Mouse (Mus musculus) stomach, embryonic 15.5 days (tissue): ENCODE measurements around the gene Rimbp3. TPM values are rescaled to one million over a fixed set of nuclear protein-coding genes. Genes with fewer than 3 reads are reported as not detected.
A peak's percentile ranks its signal among the peaks of the same experiment; 100 is the strongest.

Experiments
- ATAC-seq: fragments of 200-750 bp; cut with Nextera tagmentation; 2 replicates; pipeline ENCODE4 v1.8.0; 2017; ENCODE audit warnings: low read depth, moderate number of reproducible peaks, moderate TSS enrichment; ENCODE audit not compliant: insufficient read depth, low FRiP score
- H3K27ac ChIP-seq: fragments of 300-500 bp; sonication (generic); 2 replicates; pipeline ENCODE4 v1.5.1; 2015; ENCODE audit warnings: mild to moderate bottlenecking, inconsistent platforms
- H3K27me3 ChIP-seq: fragments of 300-500 bp; sonication (generic); replicated peaks from 2 replicates; pipeline ENCODE4 v1.6.1; 2015; ENCODE audit warnings: inconsistent platforms
- H3K36me3 ChIP-seq: fragments of 300-500 bp; sonication (generic); 2 replicates; pipeline ENCODE4 v1.6.1; 2015; ENCODE audit warnings: inconsistent platforms
- H3K4me1 ChIP-seq: fragments of 300-500 bp; sonication (generic); 2 replicates; pipeline ENCODE4 v1.6.1; 2015; ENCODE audit warnings: inconsistent platforms
- H3K4me2 ChIP-seq: fragments of 300-500 bp; sonication (generic); 2 replicates; pipeline ENCODE4 v1.6.1; 2015; ENCODE audit warnings: mild to moderate bottlenecking, inconsistent platforms
- H3K4me3 ChIP-seq: fragments of 300-500 bp; sonication (generic); replicated peaks from 2 replicates; pipeline ENCODE4 v1.5.1; 2015; ENCODE audit warnings: inconsistent platforms
- H3K9ac ChIP-seq: fragments of 300-500 bp; sonication (generic); 2 replicates; pipeline ENCODE4 v1.6.1; 2015; ENCODE audit warnings: inconsistent platforms
- H3K9me3 ChIP-seq: fragments of 300-500 bp; sonication (generic); 2 replicates; pipeline ENCODE4 v1.6.1; 2016; ENCODE audit warnings: inconsistent platforms
- WGBS: fragments of 180-500 bp; shearing (Covaris S2); methylation state at CpG from one replicate; pipeline ENCODE4 v1.1.7; 2015; 5-methylcytosine and 5-hydroxymethylcytosine counted together
- polyA plus RNA-seq: library from polyadenylated mRNA; unstranded; fragments of >200 nt; fragmentation: Nextera tagmentation; extraction: Ambion mirVana; gene quantifications from 2 replicates; pipeline ENCODE4 v1.2.1, GENCODE M21; 2015

Gene Rimbp3
- polyA plus RNA-seq, 1 experiment from 2014 or later: 0.39 TPM

GRCm38 (mm10) chr16:17200121-17200952, 8.1 kb upstream of the Rimbp3 start:
- peak overlapping the region; percentile 79 for H3K27ac ChIP-seq
- H3K9ac ChIP-seq: peak overlapping the region; percentile 95
- no peaks in the 10 kb centered on the region for H3K36me3 ChIP-seq
- H3K9me3 ChIP-seq: no peaks in the 10 kb centered on the region
- peak overlapping the region; percentile 65 for H3K4me2 ChIP-seq
- H3K4me3 ChIP-seq: peak overlapping the region; percentile 99
- H3K4me1 ChIP-seq: 0 out of 2 replicates have a peak, but pooled peaks cover 14% of the 10 kb centered on the region
- H3K27me3 ChIP-seq: no peaks in the 10 kb centered on the region
- WGBS: 3% methylated on average over 24 of the region's 24 CpGs
- ATAC-seq: no peak

- peak overlapping the region; percentile 99 for H3K4me3 ChIP-seq
- ATAC-seq: peak; percentile 84
These were observed 7.3 kb upstream of the Rimbp3 start for GRCm38 (mm10) chr16:17200953-17201707.

GRCm38 (mm10) chr16:17201977-17202376, 6.4 kb upstream of the Rimbp3 start:
- Histone ChIP-seq H3K4me2 (no peak overlapping the region), H3K27ac (peak overlapping the region; percentile 41; the same call in 1 of the 2 replicates), H3K4me1 (0 out of 2 replicates have a peak, but pooled peaks cover 14% of the 10 kb centered on the region)

More at GRCm38 (mm10) chr16:17200953-17201707, 7.3 kb upstream of the Rimbp3 start:
- peak overlapping the region; percentile 95 for H3K9ac ChIP-seq
- H3K4me1 ChIP-seq: 0 out of 2 replicates have a peak, but pooled peaks cover 14% of the 10 kb centered on the region
- H3K4me2 ChIP-seq: peak overlapping the region; percentile 65
- no peaks in the 10 kb centered on the region for H3K36me3 ChIP-seq
- no peaks in the 10 kb centered on the region for H3K9me3 ChIP-seq
- WGBS: under 1% methylated on average over 72 of the region's 72 CpGs
- peak overlapping the region; percentile 79 for H3K27ac ChIP-seq
- no peaks in the 10 kb centered on the region for H3K27me3 ChIP-seq

GRCm38 (mm10) chr16:17202549-17202948, 5.9 kb upstream of the Rimbp3 start, which contains the start of gene Ube2l3:
TSS of gene Ube2l3 (minus strand) at chr16:17202649.
- Histone ChIP-seq H3K9me3 (no peaks in the 10 kb centered on the region), H3K4me3 (peak within 1 kb of the TSS; percentile 99), H3K4me2 (peak within 1 kb of the TSS; percentile 65; the same call in 1 of the 2 replicates), H3K27ac (peak within 1 kb of the TSS; percentile 41; the same call in 1 of the 2 replicates), H3K9ac (peak within 1 kb of the TSS; percentile 95; the same call in 1 of the 2 replicates), H3K36me3 (no peaks in the 10 kb centered on the region), H3K27me3 (no peaks in the 10 kb centered on the region), H3K4me1 (0 out of 2 replicates have a peak, but pooled peaks cover 14% of the 10 kb centered on the region)
- 80% methylated on average over 1 of the region's 1 CpGs for WGBS
- ATAC-seq: no peak

More at GRCm38 (mm10) chr16:17201977-17202376, 6.4 kb upstream of the Rimbp3 start:
- H3K36me3 ChIP-seq: no peaks in the 10 kb centered on the region
- no peaks in the 10 kb centered on the region for H3K27me3 ChIP-seq
- H3K4me3 ChIP-seq: 0 out of 2 replicates have a peak overlapping the region, but pooled peaks have one; percentile 99
- WGBS: 43% methylated on average over 2 of the region's 2 CpGs
- ATAC-seq: peak; percentile 52
- H3K9ac ChIP-seq: no peak overlapping the region
- no peaks in the 10 kb centered on the region for H3K9me3 ChIP-seq

GRCm38 (mm10) chr16:17204990-17205389, 3.4 kb upstream of the Rimbp3 start:
- H3K9me3 ChIP-seq: no peaks in the 10 kb centered on the region
- H3K36me3 ChIP-seq: no peaks in the 10 kb centered on the region
- no peak overlapping the region for H3K4me2 ChIP-seq
- peaks cover 6% of the 10 kb centered on the region; the same call in 1 of the 2 replicates for H3K27me3 ChIP-seq
- no peak overlapping the region for H3K27ac ChIP-seq
- H3K4me1 ChIP-seq: peaks cover 22% of the 10 kb centered on the region
- 6% methylated on average over 6 of the region's 6 CpGs for WGBS
- no peak overlapping the region for H3K4me3 ChIP-seq
- no peak for ATAC-seq
- H3K9ac ChIP-seq: no peak overlapping the region

- Histone ChIP-seq H3K9ac (0 out of 2 replicates have a peak overlapping the region, but pooled peaks have one; percentile 16), H3K4me2 (peak overlapping the region; percentile 100), H3K36me3 (no peaks in the 10 kb centered on the region), H3K9me3 (no peaks in the 10 kb centered on the region), H3K27ac (no peak overlapping the region), H3K4me1 (peaks cover 24% of the 10 kb centered on the region), H3K4me3 (peak overlapping the region; percentile 62), H3K27me3 (peaks cover 18% of the 10 kb centered on the region)
- ATAC-seq: no peak; the same call in 1 of the 2 replicates
- WGBS: 2% methylated on average over 37 of the region's 37 CpGs
These were observed 1.1 kb downstream of the Rimbp3 start for GRCm38 (mm10) chr16:17209404-17209960.

GRCm38 (mm10) chr16:17209981-17210838, 1.8 kb downstream of the Rimbp3 start:
- Histone ChIP-seq H3K4me2 (peak overlapping the region; percentile 100), H3K9ac (0 out of 2 replicates have a peak overlapping the region, but pooled peaks have one; percentile 16), H3K27me3 (peaks cover 18% of the 10 kb centered on the region), H3K4me3 (peak overlapping the region; percentile 62), H3K36me3 (no peaks in the 10 kb centered on the region), H3K9me3 (no peaks in the 10 kb centered on the region), H3K4me1 (peaks cover 24% of the 10 kb centered on the region), H3K27ac (no peak overlapping the region)
- ATAC-seq: peak; percentile 84
- WGBS: 8% methylated on average over 48 of the region's 48 CpGs

GRCm38 (mm10) chr16:17216934-17217633, 8.7 kb downstream of the Rimbp3 start:
- H3K36me3 ChIP-seq: no peaks in the 10 kb centered on the region
- no peak overlapping the region for H3K27ac ChIP-seq
- ATAC-seq: no peak
- H3K9me3 ChIP-seq: no peaks in the 10 kb centered on the region
- 44% methylated on average over 8 of the region's 8 CpGs for WGBS
- no peaks in the 10 kb centered on the region for H3K4me1 ChIP-seq
- no peak overlapping the region for H3K4me2 ChIP-seq
- H3K9ac ChIP-seq: no peak overlapping the region
- H3K27me3 ChIP-seq: no peaks in the 10 kb centered on the region
- H3K4me3 ChIP-seq: no peak overlapping the region

GRCm38 (mm10) chr16:17220127-17220733, 11.8 kb downstream of the Rimbp3 start:
- no peaks in the 10 kb centered on the region for H3K4me1 ChIP-seq
- ATAC-seq: no peak
- H3K9ac ChIP-seq: no peak overlapping the region
- H3K4me2 ChIP-seq: no peak overlapping the region
- no peaks in the 10 kb centered on the region for H3K27me3 ChIP-seq
- H3K4me3 ChIP-seq: no peak overlapping the region
- H3K27ac ChIP-seq: peak overlapping the region; percentile 57
- no peaks in the 10 kb centered on the region for H3K36me3 ChIP-seq
- 21% methylated on average over 7 of the region's 7 CpGs for WGBS
- no peaks in the 10 kb centered on the region for H3K9me3 ChIP-seq

- Histone ChIP-seq H3K9me3 (no peaks in the 10 kb centered on the region), H3K27ac (no peak overlapping the region), H3K36me3 (no peaks in the 10 kb centered on the region), H3K4me1 (no peaks in the 10 kb centered on the region), H3K4me3 (no peak overlapping the region), H3K27me3 (no peaks in the 10 kb centered on the region), H3K9ac (no peak overlapping the region), H3K4me2 (no peak overlapping the region)
- WGBS: 29% methylated on average over 25 of the region's 25 CpGs
- peak; percentile 100 for ATAC-seq
These were observed 13.8 kb downstream of the Rimbp3 start for GRCm38 (mm10) chr16:17222197-17222596.
